Mouse (Mus musculus): ENCODE measurements at regions not wholly inside any gene's neighbourhood (a gene's known extent, or its start where the extent isn't known, plus 50 kb on each side); places are given as distances from the start of the nearest gene placed in this dataset.
A peak's percentile ranks its signal among the peaks of the same experiment; 100 is the strongest.
"Not testable (repeated sequence)": the region's sequence is repeated elsewhere in the genome, so short reads cannot be mapped to it uniquely, and the experiment has no call there.

GRCm38 (mm10) chr1:59418748-59419147 lies 63.5 kb upstream of the Fzd7 start:
- Histone ChIP-seq H3K4me3 (ENCODE audit: insufficient read depth, low read length) (no peak overlapping the region), H3K4me1 (ENCODE audit: control insufficient read depth, insufficient read depth, low read length) (no peaks in the 10 kb centered on the region), H3K27ac (ENCODE audit: insufficient read depth, low read length) (no peak overlapping the region)
- TF ChIP-seq POLR2A (IDR thresholded peaks at IDR 0.05; ENCODE audit: low read depth, low read length) (no peak), CTCF (IDR thresholded peaks at IDR 0.05; ENCODE audit: borderline replicate concordance, insufficient read depth, low read length) (no peak)

- no peak overlapping the region for H3K4me3 ChIP-seq (ENCODE audit: insufficient read depth, low read length)
- peaks cover 4% of the 10 kb centered on the region for H3K4me1 ChIP-seq (ENCODE audit: control insufficient read depth, insufficient read depth, low read length)
- no peak overlapping the region for H3K27ac ChIP-seq (ENCODE audit: insufficient read depth, low read length)
- TF ChIP-seq POLR2A (IDR thresholded peaks at IDR 0.05; ENCODE audit: low read depth, low read length): no peak
- TF ChIP-seq CTCF (IDR thresholded peaks at IDR 0.05; ENCODE audit: borderline replicate concordance, insufficient read depth, low read length): no peak
Observed at GRCm38 (mm10) chr1:59422981-59423941, 59.0 kb upstream of the Fzd7 start.

DNA sequence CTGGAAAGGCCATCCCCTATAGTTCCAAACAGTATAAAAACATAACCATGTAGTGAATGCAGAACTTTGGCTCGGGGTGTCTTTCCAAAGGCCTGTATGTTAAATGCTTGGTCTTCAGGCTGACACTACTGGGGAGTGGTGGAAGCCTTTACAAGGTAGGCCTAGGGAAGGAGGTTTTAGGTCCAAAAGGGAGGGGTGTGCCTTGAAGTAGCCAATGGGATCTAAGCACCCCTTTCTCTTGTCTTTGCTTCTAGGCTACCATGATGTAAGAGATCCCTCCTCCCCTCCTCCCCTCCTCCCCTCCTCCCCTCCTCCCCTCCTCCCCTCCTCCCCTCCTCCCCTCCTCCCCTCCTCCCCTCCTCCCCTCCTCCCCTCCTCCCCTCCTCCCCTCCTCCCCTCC lies 56.5 kb upstream of the Fzd7 start:
- H3K4me3 ChIP-seq (ENCODE audit: insufficient read depth, low read length); H3K4me1 ChIP-seq (ENCODE audit: control insufficient read depth, insufficient read depth, low read length); H3K27ac ChIP-seq (ENCODE audit: insufficient read depth, low read length): not testable (repeated sequence)

GRCm38 (mm10) chr1:59426346-59427203 lies 55.6 kb upstream of the Fzd7 start:
- no peak for TF ChIP-seq POLR2A (IDR thresholded peaks at IDR 0.05; ENCODE audit: low read depth, low read length)
- no peak for TF ChIP-seq CTCF (IDR thresholded peaks at IDR 0.05; ENCODE audit: borderline replicate concordance, insufficient read depth, low read length)
- no peak overlapping the region for H3K27ac ChIP-seq (ENCODE audit: insufficient read depth, low read length)
- no peak overlapping the region for H3K4me3 ChIP-seq (ENCODE audit: insufficient read depth, low read length)
- peaks cover 9% of the 10 kb centered on the region for H3K4me1 ChIP-seq (ENCODE audit: control insufficient read depth, insufficient read depth, low read length)

DNA sequence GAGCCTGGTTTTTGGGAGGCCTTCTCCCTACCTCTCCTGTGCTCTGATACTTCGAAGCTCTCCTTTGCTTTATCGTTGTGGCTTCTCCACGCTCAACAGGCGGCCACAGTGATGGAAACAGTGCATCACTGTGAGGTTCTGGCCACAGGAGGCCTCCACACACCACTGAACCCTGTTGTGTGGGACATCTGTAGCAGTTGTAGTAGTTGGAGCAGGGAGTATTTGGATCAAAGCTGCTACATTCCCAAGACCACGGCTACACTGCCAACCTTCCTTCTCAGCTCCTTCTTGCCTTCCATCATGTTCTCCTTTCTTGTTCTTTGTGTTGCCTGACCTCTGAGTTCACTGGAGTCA lies 55.0 kb upstream of the Fzd7 start:
- TF ChIP-seq POLR2A (IDR thresholded peaks at IDR 0.05; ENCODE audit: low read depth, low read length) (no peak), CTCF (IDR thresholded peaks at IDR 0.05; ENCODE audit: borderline replicate concordance, insufficient read depth, low read length) (peak; percentile 37; the same call in 1 of the 2 replicates)
- Histone ChIP-seq H3K27ac (ENCODE audit: insufficient read depth, low read length) (no peak overlapping the region), H3K4me1 (ENCODE audit: control insufficient read depth, insufficient read depth, low read length) (peaks cover 9% of the 10 kb centered on the region), H3K4me3 (ENCODE audit: insufficient read depth, low read length) (no peak overlapping the region)

DNA sequence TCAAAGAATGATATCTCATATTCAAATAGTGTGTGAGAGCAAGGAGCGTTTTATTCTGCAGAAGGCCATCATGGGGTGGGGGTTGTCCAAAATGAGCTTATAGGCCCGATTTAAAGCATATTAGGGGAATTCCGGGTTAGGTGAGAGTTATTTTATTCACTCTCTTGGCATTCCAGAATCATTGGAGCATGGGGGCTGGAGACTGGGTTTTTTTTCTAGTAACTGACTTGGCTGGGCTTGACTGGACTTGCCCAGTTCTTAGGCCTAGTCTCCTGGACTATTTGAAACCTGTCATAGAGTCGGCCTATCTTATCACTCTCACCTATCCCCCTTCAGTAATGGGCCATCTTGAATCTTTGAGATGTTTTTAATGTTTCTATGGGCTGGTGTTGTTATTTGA lies 52.9 kb upstream of the Fzd7 start:
- TF ChIP-seq POLR2A (IDR thresholded peaks at IDR 0.05; ENCODE audit: low read depth, low read length): no peak
- Histone ChIP-seq H3K4me1 (ENCODE audit: control insufficient read depth, insufficient read depth, low read length) (peaks cover 9% of the 10 kb centered on the region), H3K27ac (ENCODE audit: insufficient read depth, low read length) (no peak overlapping the region), H3K4me3 (ENCODE audit: insufficient read depth, low read length) (no peak overlapping the region)

DNA sequence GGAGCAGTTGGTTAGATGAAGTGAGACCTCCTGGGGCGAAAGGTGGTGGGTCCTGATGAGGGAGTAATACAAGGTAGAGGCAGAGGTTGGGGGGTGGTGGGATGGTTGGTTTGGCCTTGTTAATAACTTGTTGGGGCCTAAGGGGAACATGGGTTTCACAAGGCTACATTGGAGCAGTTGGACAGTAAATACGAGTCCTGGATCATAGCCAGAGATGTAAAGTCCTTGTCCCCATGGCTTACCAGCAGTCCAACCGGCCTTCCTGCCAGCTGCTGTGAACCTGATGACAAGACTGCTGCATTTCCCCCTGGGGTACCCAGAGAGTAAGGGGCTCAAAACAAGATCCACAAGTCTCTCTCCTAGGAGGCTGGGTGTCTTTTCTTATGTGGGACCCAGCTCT lies 52.0 kb upstream of the Fzd7 start:
- TF ChIP-seq POLR2A (IDR thresholded peaks at IDR 0.05; ENCODE audit: low read depth, low read length) (no peak), CTCF (IDR thresholded peaks at IDR 0.05; ENCODE audit: borderline replicate concordance, insufficient read depth, low read length) (no peak)
- no peak overlapping the region for H3K4me3 ChIP-seq (ENCODE audit: insufficient read depth, low read length)
- H3K4me1 ChIP-seq (ENCODE audit: control insufficient read depth, insufficient read depth, low read length): peaks cover 9% of the 10 kb centered on the region
- H3K27ac ChIP-seq (ENCODE audit: insufficient read depth, low read length): no peak overlapping the region

GRCm38 (mm10) chr1:59430886-59431486 lies 51.2 kb upstream of the Fzd7 start:
- H3K4me3 ChIP-seq (ENCODE audit: insufficient read depth, low read length): no peak overlapping the region
- no peak overlapping the region for H3K27ac ChIP-seq (ENCODE audit: insufficient read depth, low read length)
- H3K4me1 ChIP-seq (ENCODE audit: control insufficient read depth, insufficient read depth, low read length): peaks cover 9% of the 10 kb centered on the region
- TF ChIP-seq CTCF (IDR thresholded peaks at IDR 0.05; ENCODE audit: borderline replicate concordance, insufficient read depth, low read length): no peak
- TF ChIP-seq POLR2A (IDR thresholded peaks at IDR 0.05; ENCODE audit: low read depth, low read length): no peak

All from embryonic fibroblast, embryonic 13.5 days (primary cell).